Mouse (Mus musculus) induced T-regulatory cell, adult 2 months (primary cell): ENCODE measurements around the gene Insl6.

Source experiments
- DNase-seq: peaks from one replicate; pipeline ENCODE4 v3.0.0-alpha.2; 2012; ENCODE audit warnings: low read depth

Insl6 gene

DNA sequence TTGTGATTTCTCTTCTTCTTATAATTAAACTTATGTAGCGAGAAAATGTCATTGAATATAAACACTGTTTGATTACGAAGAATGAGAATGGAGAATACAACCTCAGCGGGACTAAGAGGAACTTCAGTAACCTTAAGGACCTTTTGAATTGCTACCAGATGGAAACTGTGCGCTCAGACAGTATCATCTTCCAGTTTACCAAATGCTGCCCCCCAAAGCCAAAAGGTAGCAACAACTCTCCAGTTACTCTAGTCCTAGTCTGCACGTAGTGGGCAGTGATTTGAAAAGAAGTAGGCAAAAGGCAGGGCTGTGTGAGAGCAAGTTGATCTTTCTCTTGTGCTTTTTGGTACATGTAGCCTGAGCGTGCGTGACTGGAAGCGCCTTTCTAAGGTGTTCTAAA is 37.3 kb downstream of the Insl6 start:
- DNase-seq = no peak

DNA sequence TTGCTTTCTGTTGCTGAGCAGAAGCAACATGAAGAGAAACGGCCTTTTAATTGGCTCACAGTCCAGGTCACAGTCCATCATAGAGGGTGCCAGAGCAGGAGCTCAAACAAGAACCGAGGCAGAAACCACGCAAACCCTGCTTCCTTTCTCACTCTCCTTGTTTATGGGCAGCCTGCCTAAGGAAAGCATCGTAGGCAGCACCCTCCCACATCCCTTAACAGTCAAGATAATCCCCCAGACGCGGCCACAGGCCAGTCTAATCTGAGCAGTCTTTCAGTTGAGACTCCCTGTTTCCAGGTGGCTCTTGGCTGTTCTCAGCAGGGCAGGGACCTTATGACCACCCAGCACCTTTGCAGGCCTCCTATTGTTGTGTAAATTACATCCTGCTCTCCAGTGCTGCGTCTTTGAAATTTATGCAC is 39.7 kb downstream of the Insl6 start:
- DNase-seq = no peak

DNA sequence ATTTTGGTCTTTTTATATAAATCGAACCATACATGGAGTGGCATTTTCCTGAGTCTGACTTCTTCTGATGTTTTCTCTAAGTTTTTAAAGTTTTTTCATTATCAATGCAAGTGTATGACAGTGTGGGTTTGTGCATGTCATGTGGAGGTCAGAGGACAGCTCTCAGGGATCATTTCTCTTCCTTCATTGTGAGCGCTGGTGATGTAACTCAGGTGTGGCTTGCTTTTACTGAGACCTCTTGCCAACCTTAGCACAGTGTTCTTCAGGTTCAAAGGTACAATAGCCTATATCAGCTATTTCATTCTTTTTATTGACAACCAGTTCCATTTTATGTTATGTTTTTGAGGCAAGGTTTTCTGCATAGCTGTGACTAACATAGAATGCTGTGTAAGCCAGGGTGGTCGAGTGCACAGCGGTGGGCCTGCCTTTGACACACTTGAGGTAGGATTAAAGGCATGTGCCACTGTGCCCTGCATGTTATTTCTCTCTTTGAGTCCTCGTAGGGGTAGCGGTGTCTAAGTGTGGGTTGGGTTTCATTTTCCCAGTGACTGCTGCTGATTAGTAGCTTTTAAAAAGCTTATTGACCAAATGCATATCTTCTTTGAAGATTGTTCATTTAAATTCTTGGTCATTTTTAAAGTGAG is 46.1 kb downstream of the Insl6 start:
- no peak for DNase-seq

DNA sequence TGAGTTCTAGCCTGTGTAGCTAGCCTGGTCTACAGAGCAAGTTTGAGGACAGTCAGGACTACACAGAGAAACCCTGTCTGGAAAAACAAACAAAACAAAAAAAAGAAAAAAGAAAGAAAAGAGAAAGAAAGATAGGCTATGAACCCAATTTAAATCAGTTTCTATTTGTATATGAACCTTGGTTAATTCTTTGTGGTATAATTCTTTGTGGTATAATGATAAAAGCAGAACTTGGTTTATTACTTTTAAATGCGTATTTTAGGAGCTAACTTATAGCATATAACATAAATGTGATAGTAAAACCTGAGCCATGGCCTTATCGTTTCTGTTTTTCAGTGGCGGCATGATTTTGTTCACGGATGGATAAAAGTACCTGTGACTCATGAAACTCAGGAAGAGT is 48.7 kb downstream of the Insl6 start:
- DNase-seq = no peak

DNA sequence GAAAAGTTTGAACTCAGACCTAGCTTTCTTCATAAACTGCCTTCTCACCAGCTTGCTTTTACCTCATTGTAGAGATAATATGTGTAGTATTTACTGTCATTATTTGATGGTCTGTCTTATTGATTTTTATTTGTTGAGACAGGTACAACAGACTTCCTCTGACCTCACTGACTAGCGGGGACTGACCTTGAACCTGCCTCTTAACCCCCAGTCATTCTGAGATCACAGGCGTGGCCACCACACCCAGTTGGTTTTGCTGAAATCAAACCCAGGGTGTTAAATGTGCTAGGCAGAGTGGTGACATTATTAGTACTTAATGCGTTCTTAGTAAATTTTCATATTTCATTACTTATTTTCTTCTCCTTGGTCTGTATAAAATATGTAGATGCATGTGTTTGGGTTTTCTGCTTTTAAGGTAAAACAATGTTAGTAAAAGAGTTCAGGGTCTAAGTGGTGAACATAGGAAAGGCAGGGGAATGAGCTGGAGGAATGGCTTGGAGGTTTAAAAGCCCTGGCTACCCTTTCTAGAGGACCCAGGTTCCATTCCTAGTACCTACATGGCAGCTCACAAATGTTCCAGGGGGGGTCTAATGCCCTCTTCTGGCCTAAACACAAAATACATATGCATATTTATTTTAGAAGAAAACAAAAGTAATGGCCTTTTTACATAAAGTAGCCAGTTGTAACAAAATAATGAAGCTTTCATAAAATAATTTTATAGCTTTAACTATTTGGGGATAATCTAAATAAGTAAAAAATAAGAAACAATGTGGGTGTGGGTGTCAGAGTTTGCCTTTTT is 52.9 kb downstream of the Insl6 start:
- peak; percentile 72 for DNase-seq
